Mouse (Mus musculus) cerebellum, adult (tissue): Measurements from ENCODE around the gene Ppp1r1a.

Source experiments
- ATAC-seq: cut with Nextera tagmentation; 2 replicates; pipeline ENCODE4 v1.9.2; 2017; ENCODE audit warnings: mild to moderate bottlenecking, moderate library complexity, mixed read lengths; ENCODE audit not compliant: insufficient number of reproducible peaks, low FRiP score, low TSS enrichment

The Ppp1r1a gene

GRCm38 (mm10) chr15:103537822-103538213 lies at the start of gene Ppp1r1a:
Gene Ppp1r1a (minus strand): TSS chr15:103538003.
- ATAC-seq = peak; percentile 67

- no peak for ATAC-seq
These were observed 48.1 kb upstream of the Ppp1r1a start for GRCm38 (mm10) chr15:103585876-103586275.

GRCm38 (mm10) chr15:103564981-103565380 lies 27.2 kb upstream of the Ppp1r1a start, which contains the start of gene Glycam1:
Gene Glycam1 (minus strand): TSS chr15:103565081.
- no peak for ATAC-seq

GRCm38 (mm10) chr15:103552096-103552690 lies 14.4 kb upstream of the Ppp1r1a start:
- peak; percentile 52; the same call in 1 of the 2 replicates for ATAC-seq

DNA sequence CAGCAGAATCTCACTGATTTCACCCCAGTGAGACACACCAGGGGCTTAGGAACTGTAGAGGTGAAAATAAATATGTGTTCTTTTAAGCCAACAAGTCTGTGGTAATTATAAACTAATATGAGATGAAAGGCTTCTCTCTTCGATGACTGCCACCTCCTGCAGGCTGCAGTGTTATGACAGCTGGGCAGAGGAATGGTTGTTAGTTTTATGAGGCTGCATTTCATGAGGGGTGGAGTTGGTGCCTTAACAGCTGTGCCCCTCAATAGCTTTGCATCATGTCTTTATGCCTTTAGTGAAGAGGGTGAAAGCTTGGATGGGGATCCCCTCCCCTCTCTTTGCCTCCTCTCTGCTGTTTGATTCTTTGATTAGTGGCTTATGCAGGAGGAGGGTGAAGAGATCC lies 13.2 kb upstream of the Ppp1r1a start:
- ATAC-seq = no peak

- ATAC-seq = no peak
These were observed 11.7 kb upstream of the Ppp1r1a start for GRCm38 (mm10) chr15:103549475-103549874.

GRCm38 (mm10) chr15:103547983-103548382 lies 10.2 kb upstream of the Ppp1r1a start:
- no peak for ATAC-seq

DNA sequence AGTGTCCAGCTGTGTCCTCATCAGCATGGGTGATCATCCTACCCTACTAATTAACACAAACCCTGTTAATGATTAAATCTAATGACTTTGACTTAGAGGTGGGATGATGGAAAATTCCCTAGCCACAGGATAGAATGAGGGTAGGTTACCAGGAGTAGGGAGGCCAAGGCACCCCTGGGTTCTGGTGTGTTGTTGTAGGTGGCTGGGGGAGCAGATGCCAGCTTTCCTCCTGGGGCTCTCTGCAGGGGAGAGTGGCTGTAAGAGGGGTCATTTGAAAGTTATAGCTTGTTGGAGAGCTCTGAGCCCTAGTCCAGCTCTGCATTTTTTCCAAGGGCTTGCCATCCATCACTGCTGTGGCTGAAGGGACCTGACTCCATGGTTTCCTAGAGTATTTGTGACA lies 4.7 kb upstream of the Ppp1r1a start:
- ATAC-seq = no peak

GRCm38 (mm10) chr15:103540646-103541045 lies 2.8 kb upstream of the Ppp1r1a start:
- ATAC-seq = no peak

GRCm38 (mm10) chr15:103539259-103539658 lies 1.5 kb upstream of the Ppp1r1a start:
- no peak for ATAC-seq

GRCm38 (mm10) chr15:103537011-103537821 lies 587 bp downstream of the Ppp1r1a start:
- peak; percentile 31 for ATAC-seq

GRCm38 (mm10) chr15:103536456-103536855 lies 1.3 kb downstream of the Ppp1r1a start:
- no peak for ATAC-seq

DNA sequence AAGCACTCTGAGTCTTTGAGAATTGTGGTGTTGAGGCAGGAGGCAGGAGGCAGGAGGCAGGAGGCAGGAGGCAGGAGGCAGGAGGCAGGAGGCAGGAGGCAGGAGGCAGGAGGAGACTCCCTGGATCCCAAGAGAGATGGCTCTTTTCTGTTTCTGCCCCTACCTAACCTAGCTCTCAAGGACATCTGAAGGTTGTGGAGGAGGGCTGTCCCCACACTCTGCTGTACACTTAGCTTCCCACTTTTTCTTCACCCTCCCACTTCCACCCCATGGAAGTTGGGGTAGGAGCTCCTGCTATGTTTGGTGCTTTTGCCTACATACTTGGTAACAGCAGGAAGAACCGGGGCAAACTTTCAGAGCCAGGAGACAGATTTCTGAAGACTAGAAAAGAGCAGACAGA lies 2.0 kb downstream of the Ppp1r1a start:
- no peak for ATAC-seq

DNA sequence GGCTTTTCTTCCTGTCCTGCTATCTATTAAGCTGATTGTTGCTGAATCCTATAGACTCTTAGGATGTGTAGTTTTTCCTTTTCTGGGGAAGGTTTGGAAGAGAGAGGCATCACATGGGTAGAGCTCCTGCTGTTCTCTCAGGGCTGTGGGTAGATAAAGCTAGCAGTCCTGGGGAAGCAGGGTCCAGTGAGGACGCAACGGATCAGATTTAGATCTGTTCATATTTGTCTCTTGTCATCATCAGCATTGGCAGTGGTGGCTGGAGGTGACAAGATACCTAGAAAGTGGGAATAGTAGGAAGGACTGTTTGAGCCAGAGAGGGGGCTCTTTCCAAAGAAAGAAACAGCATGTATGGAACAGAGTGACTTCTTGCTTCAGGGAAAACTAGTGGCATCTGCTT lies 2.8 kb downstream of the Ppp1r1a start:
- ATAC-seq = no peak

- ATAC-seq = no peak
These were observed 3.7 kb downstream of the Ppp1r1a start for GRCm38 (mm10) chr15:103534054-103534620.

- peak; percentile 65; the same call in 1 of the 2 replicates for ATAC-seq
These were observed 7.4 kb downstream of the Ppp1r1a start for GRCm38 (mm10) chr15:103530372-103530771.

GRCm38 (mm10) chr15:103523156-103523555 lies 14.6 kb downstream of the Ppp1r1a start:
- no peak for ATAC-seq

GRCm38 (mm10) chr15:103522458-103523099 lies 15.2 kb downstream of the Ppp1r1a start:
- peak; percentile 46; the same call in 1 of the 2 replicates for ATAC-seq

GRCm38 (mm10) chr15:103519386-103520378 lies 18.1 kb downstream of the Ppp1r1a start:
- ATAC-seq = no peak
